Mouse (Mus musculus): ENCODE results near the gene Defb10.
"Not testable (repeated sequence)": the region's sequence is repeated elsewhere in the genome, so short reads cannot be mapped to it uniquely, and the experiment has no call there.

Defb10 gene

GRCm38 (mm10) chr8:21858586-21858985 lies at the start of gene Defb10:
Gene Defb10 (plus strand): TSS chr8:21858901.
- not testable (repeated sequence) for DNase-seq (ENCODE audit: low spot score)

- DNase-seq (ENCODE audit: low spot score), result not testable (repeated sequence)
Observed at GRCm38 (mm10) chr8:21885321-21885720, 26.6 kb downstream of the Defb10 start, which contains the start of gene Defb9. Gene Defb9 (minus strand): TSS chr8:21885421.

GRCm38 (mm10) chr8:21906290-21906689 lies 47.6 kb downstream of the Defb10 start, which contains the start of gene Defb11:
Gene Defb11 (minus strand): TSS chr8:21906412.
- DNase-seq (ENCODE audit: low spot score), result not testable (repeated sequence)

Measured in c-Kit-positive CD71-positive TER-119-positive erythroid progenitor cells, embryonic 14.5 days (primary cell).